Mouse (Mus musculus) erythroid progenitor cell, adult 5-6 weeks (primary cell): ENCODE measurements around the gene Cops4. TPM values are rescaled to one million over a fixed set of nuclear protein-coding genes. Genes with fewer than 3 reads are reported as not detected.

Source experiments
- ATAC-seq: replicated peaks from 2 replicates; pipeline ENCODE4 v1.8.0; 2016; ENCODE audit warnings: moderate number of reproducible peaks, mild to moderate bottlenecking, moderate TSS enrichment, inconsistent platforms; ENCODE audit not compliant: poor library complexity, low FRiP score, severe bottlenecking
- total RNA-seq, 2 experiments: library from RNA; stranded (forward) in 1 of 2; stranded (reverse) in 1 of 2; fragments of 150-400 nt in 1 of 2; fragments of 186-747, 209-891 nt in 1 of 2; gene quantifications; 2 replicates each; pipeline versions ENCODE4 v1.2.3 to v1.2.4; 2015 to 2017; ENCODE audit warnings: low replicate concordance in 2 of 2

The Cops4 gene
- total RNA-seq, 2 experiments from 2014 or later: 17.2 to 28.4 TPM

GRCm38 (mm10) chr5:100535826-100536225 is 17.7 kb downstream of the Cops4 start:
- ATAC-seq: no peak

DNA sequence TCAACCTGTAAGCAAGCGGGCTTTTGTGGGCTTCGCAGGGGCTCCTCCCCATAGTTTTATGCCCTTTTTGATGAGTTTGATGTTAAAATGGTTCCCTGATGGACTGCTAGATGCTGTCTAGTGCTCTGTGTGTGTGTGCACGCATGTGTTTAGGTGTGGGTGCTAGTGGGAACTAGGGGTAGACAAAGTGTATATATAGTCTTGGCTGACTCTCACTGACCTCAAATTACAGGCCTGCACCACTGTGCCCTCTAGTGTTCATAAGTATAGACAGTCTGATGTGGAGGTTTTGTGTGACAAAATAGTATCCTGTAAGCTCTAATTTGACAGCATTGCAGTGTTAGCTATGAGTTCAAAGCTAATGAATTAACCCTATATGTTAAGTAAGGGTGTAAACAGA is 18.5 kb downstream of the Cops4 start:
- no peak for ATAC-seq

- no peak for ATAC-seq
These were observed 28.4 kb downstream of the Cops4 start for GRCm38 (mm10) chr5:100546294-100547080.

- ATAC-seq: no peak
These were observed 30.1 kb downstream of the Cops4 start for GRCm38 (mm10) chr5:100548236-100548635.

DNA sequence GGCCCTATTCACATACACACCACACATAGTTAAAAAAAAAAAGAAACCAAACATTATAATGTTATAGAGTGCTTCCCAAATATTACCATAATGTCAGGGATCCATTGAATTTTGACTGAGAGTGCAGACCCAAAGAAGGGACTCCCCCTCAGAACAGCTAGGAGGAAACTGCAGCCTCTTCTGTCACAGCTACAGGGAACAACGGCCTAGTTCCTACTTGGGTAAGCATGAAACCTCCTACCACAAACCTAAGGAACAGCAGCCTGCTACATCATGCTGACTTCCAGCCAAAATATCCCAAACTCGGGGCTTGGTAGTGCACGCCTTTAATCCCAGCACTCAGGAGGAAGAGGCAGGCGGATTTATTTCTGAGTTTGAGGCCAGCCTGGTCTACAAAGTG is 31.2 kb downstream of the Cops4 start:
- ATAC-seq: no peak

GRCm38 (mm10) chr5:100550151-100550550 is 32.0 kb downstream of the Cops4 start:
- no peak for ATAC-seq

- ATAC-seq: no peak
These were observed 33.8 kb downstream of the Cops4 start for GRCm38 (mm10) chr5:100551952-100552351.

- ATAC-seq: no peak
These were observed 35.3 kb downstream of the Cops4 start for GRCm38 (mm10) chr5:100553426-100553825.

- ATAC-seq: no peak
These were observed 38.9 kb downstream of the Cops4 start for GRCm38 (mm10) chr5:100557019-100557418.

- no peak for ATAC-seq
These were observed 39.4 kb downstream of the Cops4 start for GRCm38 (mm10) chr5:100557537-100557936.

DNA sequence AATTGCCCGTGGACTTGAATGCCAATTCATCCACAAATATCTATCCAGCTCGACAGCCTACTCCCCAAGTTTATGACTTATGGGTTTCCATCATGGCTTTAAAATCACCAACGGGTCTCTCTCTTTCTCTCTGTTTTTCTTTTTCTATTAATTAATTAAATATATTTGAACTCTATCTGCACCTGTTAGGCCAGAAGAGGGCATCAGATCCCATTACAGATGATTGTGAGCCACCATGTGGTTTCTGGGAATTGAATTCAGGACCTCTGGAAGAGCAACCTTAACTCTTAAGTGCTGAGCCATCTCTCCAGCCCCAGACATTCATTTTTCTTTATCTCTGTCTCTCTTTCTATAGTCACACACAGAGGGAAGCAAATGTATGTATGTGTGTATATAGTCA is 40.7 kb downstream of the Cops4 start:
- ATAC-seq: no peak

DNA sequence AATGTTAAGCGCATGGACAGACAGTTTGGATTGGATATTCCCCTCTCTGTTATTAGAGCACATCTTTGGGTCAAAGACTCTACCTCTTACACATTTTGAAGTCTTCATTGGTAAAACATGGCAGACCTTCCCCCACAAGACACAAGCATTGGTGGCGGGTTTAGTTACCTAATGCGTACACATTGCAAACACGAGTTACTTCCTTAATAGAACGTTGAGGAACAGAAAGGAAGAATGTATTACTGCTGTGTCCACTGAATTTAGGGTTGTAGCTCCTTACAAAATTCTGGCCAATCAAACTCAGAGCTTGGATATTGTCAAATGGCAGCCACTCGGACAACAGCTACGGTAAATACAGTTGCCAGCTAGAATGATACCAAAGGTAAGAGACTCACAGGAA is 41.2 kb downstream of the Cops4 start:
- ATAC-seq: no peak

GRCm38 (mm10) chr5:100562702-100563101 is 44.6 kb downstream of the Cops4 start:
- ATAC-seq: no peak

GRCm38 (mm10) chr5:100566798-100567197 is 48.7 kb downstream of the Cops4 start:
- ATAC-seq: no peak

- no peak for ATAC-seq
These were observed 49.3 kb downstream of the Cops4 start for GRCm38 (mm10) chr5:100567258-100568032.

- no peak for ATAC-seq
These were observed 50.1 kb downstream of the Cops4 start for GRCm38 (mm10) chr5:100568177-100568576.

DNA sequence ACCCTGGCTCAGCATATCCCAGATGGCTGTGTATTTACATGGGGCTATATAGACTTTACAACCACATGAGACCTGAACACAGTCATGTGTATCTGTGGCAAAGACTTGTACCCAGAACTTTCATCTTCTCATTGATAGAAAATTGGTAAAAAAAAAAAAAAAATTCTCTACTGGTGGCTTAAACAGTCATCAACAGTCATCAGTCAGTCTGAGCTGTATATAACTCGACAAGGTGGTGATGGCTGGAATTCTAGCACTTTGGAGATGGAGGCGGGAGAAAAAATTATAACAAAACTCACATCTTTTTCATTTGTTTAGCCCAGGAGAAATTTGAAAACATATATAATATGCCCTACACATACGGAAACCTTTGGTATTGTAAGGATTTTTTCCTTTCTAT is 50.7 kb downstream of the Cops4 start:
- no peak for ATAC-seq

DNA sequence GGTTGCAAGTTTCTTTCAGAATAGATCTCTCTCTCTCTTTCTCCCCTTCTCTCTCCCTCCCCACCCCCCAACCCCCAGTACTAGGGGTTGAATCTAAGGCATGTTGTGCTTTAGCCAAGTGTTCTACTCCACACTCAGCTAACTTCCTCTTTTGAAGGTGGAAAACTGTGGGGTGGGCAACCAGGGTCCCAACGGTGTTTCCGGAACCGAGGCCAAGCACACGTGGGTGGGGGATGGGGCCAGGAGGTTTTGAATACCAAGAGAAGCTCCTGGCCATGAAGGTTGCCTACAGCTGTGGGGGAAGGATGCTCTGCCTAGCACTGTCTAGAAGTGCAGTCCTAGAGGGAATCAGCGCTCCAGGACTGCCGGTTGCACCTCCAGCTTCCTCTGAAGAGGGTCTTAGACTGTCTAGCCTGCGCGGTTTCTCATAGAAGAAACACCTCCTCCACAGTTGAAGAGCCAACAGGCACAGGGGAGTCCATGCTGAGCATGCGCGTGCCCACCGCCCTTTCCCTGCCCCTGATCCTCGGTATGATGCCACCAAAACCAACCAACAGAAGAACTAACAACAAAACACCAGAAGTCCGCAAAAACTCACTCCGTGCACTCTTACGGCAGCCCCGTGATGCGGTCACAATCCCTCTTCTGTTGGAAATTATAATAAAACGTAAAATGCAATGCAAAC is 51.3 kb downstream of the Cops4 start:
- ATAC-seq: no peak

- ATAC-seq: no peak
These were observed 52.0 kb downstream of the Cops4 start for GRCm38 (mm10) chr5:100569997-100570595.

- ATAC-seq: no peak
These were observed 52.6 kb downstream of the Cops4 start for GRCm38 (mm10) chr5:100570716-100571115.
